Mouse (Mus musculus): Measurements from ENCODE around the gene Mtmr12. TPM values are rescaled to one million over a fixed set of nuclear protein-coding genes. Genes with fewer than 3 reads are reported as not detected.
A peak's percentile ranks its signal among the peaks of the same experiment; 100 is the strongest.

The Mtmr12 gene
- total and polyA plus RNA-seq, 2 experiments, result 3.4 to 6.5 TPM

- no peak for TF ChIP-seq POLR2A (IDR thresholded peaks at IDR 0.05; ENCODE audit: extremely low read depth, insufficient read depth, low read length)
- TF ChIP-seq CTCF (IDR thresholded peaks at IDR 0.05; ENCODE audit: low read depth, low read length), result no peak
- WGBS, result 61% methylated on average over 5 of the region's 5 CpGs
- Histone ChIP-seq H3K79me2 (ENCODE audit: control insufficient read depth, insufficient read depth, low read length) (peaks cover 66% of the 10 kb centered on the region; the same call in 1 of the 2 replicates), H3K4me1 (ENCODE audit: control insufficient read depth, insufficient read depth, low read length) (peaks cover 7% of the 10 kb centered on the region), H3K27ac (replicated peaks; ENCODE audit: insufficient read depth, low read depth, low read length) (no peak overlapping the region), H3K36me3 (ENCODE audit: control insufficient read depth, insufficient read depth, low read length) (no peaks in the 10 kb centered on the region), H3K9ac (ENCODE audit: low read depth, low read length) (no peak overlapping the region), H3K4me3 (ENCODE audit: insufficient read depth, low read depth, low read length) (no peak overlapping the region), H3K27me3 (ENCODE audit: control insufficient read depth, insufficient read depth, low read length) (no peaks in the 10 kb centered on the region)
- DNase-seq (ENCODE audit: extremely low read depth, low read depth, low spot score), result no peak
These were observed 13.0 kb downstream of the Mtmr12 start for GRCm38 (mm10) chr15:12217849-12218248.

- H3K27ac ChIP-seq (replicated peaks; ENCODE audit: insufficient read depth, low read depth, low read length), result no peak overlapping the region
- 77% methylated on average over 11 of the region's 11 CpGs for WGBS
- peaks cover 64% of the 10 kb centered on the region for H3K79me2 ChIP-seq (ENCODE audit: control insufficient read depth, insufficient read depth, low read length)
- H3K36me3 ChIP-seq (ENCODE audit: control insufficient read depth, insufficient read depth, low read length), result no peaks in the 10 kb centered on the region
- no peak overlapping the region for H3K9ac ChIP-seq (ENCODE audit: low read depth, low read length)
- TF ChIP-seq CTCF (IDR thresholded peaks at IDR 0.05; ENCODE audit: low read depth, low read length), result no peak
- no peak for TF ChIP-seq POLR2A (IDR thresholded peaks at IDR 0.05; ENCODE audit: extremely low read depth, insufficient read depth, low read length)
- peaks cover 7% of the 10 kb centered on the region for H3K4me1 ChIP-seq (ENCODE audit: control insufficient read depth, insufficient read depth, low read length)
- H3K27me3 ChIP-seq (ENCODE audit: control insufficient read depth, insufficient read depth, low read length), result no peaks in the 10 kb centered on the region
- no peak overlapping the region for H3K4me3 ChIP-seq (ENCODE audit: insufficient read depth, low read depth, low read length)
- no peak for DNase-seq (ENCODE audit: extremely low read depth, low read depth, low spot score)
These were observed 14.0 kb downstream of the Mtmr12 start for GRCm38 (mm10) chr15:12218583-12219382.

DNA sequence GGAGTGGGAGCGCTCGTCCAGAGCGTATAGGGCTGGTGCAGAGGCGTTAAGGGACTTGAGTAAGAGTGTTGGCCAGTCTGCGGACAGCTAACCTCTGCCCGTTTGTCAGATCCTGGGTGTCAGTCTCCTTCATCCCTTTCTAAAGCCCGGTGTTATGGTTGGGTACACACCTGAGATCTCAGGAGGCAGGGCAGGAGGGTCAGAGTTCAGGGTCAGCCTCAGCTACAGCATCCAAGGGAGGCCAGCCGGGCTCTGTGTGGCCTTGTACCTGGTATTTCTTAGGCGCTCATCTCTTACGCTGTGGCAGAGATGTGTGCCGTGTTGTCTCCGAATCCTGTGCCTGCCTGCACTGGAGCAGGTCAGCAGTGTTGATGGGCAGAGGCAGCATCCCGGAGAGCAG, 16.3 kb downstream of the Mtmr12 start:
- H3K4me1 ChIP-seq (ENCODE audit: control insufficient read depth, insufficient read depth, low read length), result peaks cover 11% of the 10 kb centered on the region

GRCm38 (mm10) chr15:12222564-12223302, 17.9 kb downstream of the Mtmr12 start:
- Histone ChIP-seq H3K27me3 (ENCODE audit: control insufficient read depth, insufficient read depth, low read length) (no peaks in the 10 kb centered on the region), H3K9ac (ENCODE audit: low read depth, low read length) (no peak overlapping the region), H3K36me3 (ENCODE audit: control insufficient read depth, insufficient read depth, low read length) (no peaks in the 10 kb centered on the region), H3K4me3 (ENCODE audit: insufficient read depth, low read depth, low read length) (no peak overlapping the region), H3K79me2 (ENCODE audit: control insufficient read depth, insufficient read depth, low read length) (peaks cover 45% of the 10 kb centered on the region), H3K4me1 (ENCODE audit: control insufficient read depth, insufficient read depth, low read length) (peaks cover 19% of the 10 kb centered on the region), H3K27ac (replicated peaks; ENCODE audit: insufficient read depth, low read depth, low read length) (no peak overlapping the region)
- no peak for DNase-seq (ENCODE audit: extremely low read depth, low read depth, low spot score)
- WGBS, result 62% methylated on average over 8 of the region's 8 CpGs
- TF ChIP-seq CTCF (IDR thresholded peaks at IDR 0.05; ENCODE audit: low read depth, low read length) (no peak), POLR2A (IDR thresholded peaks at IDR 0.05; ENCODE audit: extremely low read depth, insufficient read depth, low read length) (no peak)

More for the DNA sequence above, 16.3 kb downstream of the Mtmr12 start:
- no peaks in the 10 kb centered on the region for H3K27me3 ChIP-seq (ENCODE audit: control insufficient read depth, insufficient read depth, low read length)
- peaks cover 49% of the 10 kb centered on the region for H3K79me2 ChIP-seq (ENCODE audit: control insufficient read depth, insufficient read depth, low read length)
- H3K4me3 ChIP-seq (ENCODE audit: insufficient read depth, low read depth, low read length), result no peak overlapping the region
- peak; percentile 48 for DNase-seq (ENCODE audit: extremely low read depth, low read depth, low spot score)
- no peak overlapping the region for H3K9ac ChIP-seq (ENCODE audit: low read depth, low read length)
- 43% methylated on average over 13 of the region's 13 CpGs for WGBS
- no peak for TF ChIP-seq CTCF (IDR thresholded peaks at IDR 0.05; ENCODE audit: low read depth, low read length)
- TF ChIP-seq POLR2A (IDR thresholded peaks at IDR 0.05; ENCODE audit: extremely low read depth, insufficient read depth, low read length), result no peak
- H3K27ac ChIP-seq (replicated peaks; ENCODE audit: insufficient read depth, low read depth, low read length), result no peak overlapping the region
- no peaks in the 10 kb centered on the region for H3K36me3 ChIP-seq (ENCODE audit: control insufficient read depth, insufficient read depth, low read length)

- TF ChIP-seq CTCF (IDR thresholded peaks at IDR 0.05; ENCODE audit: low read depth, low read length) (no peak), POLR2A (IDR thresholded peaks at IDR 0.05; ENCODE audit: extremely low read depth, insufficient read depth, low read length) (no peak)
- 85% methylated on average over 6 of the region's 6 CpGs for WGBS
- Histone ChIP-seq H3K4me3 (ENCODE audit: insufficient read depth, low read depth, low read length) (no peak overlapping the region), H3K79me2 (ENCODE audit: control insufficient read depth, insufficient read depth, low read length) (peaks cover 46% of the 10 kb centered on the region), H3K27ac (replicated peaks; ENCODE audit: insufficient read depth, low read depth, low read length) (no peak overlapping the region), H3K4me1 (ENCODE audit: control insufficient read depth, insufficient read depth, low read length) (peaks cover 20% of the 10 kb centered on the region), H3K27me3 (ENCODE audit: control insufficient read depth, insufficient read depth, low read length) (no peaks in the 10 kb centered on the region), H3K9ac (ENCODE audit: low read depth, low read length) (no peak overlapping the region), H3K36me3 (ENCODE audit: control insufficient read depth, insufficient read depth, low read length) (no peaks in the 10 kb centered on the region)
- no peak for DNase-seq (ENCODE audit: extremely low read depth, low read depth, low spot score)
These were observed 18.6 kb downstream of the Mtmr12 start for GRCm38 (mm10) chr15:12223393-12223792.

Measured in liver, adult 2 months (tissue).